Mouse (Mus musculus) T-cell, adult 2 months (primary cell): ENCODE results near the gene Lix1l.

Source experiments
- DNase-seq: peaks from one replicate; pipeline ENCODE4 v3.0.0; 2022; ENCODE audit warnings: low spot score

The Lix1l gene

DNA sequence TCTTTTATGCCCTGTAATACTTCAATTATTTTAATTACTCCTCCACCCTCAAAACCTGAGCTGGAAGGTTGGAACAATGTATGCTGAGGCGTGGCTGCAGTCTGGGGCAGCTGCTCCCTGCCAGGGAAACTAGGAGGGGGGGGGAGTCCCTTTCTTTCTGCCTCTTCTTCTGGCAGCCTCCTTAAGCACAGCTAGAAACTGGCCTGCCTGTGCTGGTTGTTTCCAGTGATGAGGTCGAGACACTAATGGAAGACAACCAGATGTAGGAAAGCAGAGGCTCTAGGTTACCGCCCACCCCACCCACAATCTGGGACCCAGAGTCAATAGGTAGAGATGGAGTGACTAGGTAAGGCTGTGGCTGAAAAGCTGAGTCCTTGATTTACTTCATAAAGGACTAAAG, 74.7 kb downstream of the Lix1l start:
- no peak for DNase-seq
